8 mouse cellular contexts compared by ENCODE assay signal in the genomic region with DNA sequence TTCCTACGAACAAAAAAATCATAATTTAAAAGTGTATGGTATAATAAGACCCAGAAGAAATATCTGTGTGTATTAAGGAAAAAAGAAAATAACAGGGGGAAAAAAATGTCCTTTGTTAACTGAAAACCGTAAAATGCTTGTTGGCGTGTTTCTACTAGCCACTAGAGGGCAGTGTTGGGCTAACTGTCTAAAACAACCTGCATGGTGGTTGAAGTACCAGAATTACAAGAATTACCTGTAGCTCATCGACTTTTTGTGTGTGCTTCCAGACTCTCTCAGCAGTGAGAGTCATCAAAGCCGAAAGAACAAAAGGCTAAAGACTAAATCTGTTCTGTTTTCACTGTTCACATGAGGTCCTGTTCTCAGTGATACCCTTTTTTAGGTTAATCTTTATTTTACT. TPM values are rescaled to one million over a fixed set of nuclear protein-coding genes. Genes with fewer than 3 reads are reported as not detected.
DNase-seq lines count a peak whose midpoint lies in the region; ATAC-seq and TF ChIP-seq lines count a peak whose summit lies in the region.

No protein-coding gene starts in this region.

- no peak for TF ChIP-seq EP300 in liver, embryonic 14.5 days (IDR thresholded peaks at IDR 0.05; ENCODE audit: low read depth)

- H3K9me3 ChIP-seq in forebrain, embryonic 15.5 days: no peaks in the 10 kb centered on the region
- no peaks in the 10 kb centered on the region for H3K9me3 ChIP-seq in liver, embryonic 14.5 days (ENCODE audit: control insufficient read depth, low read length)

- H3K27ac ChIP-seq in layer of hippocampus, adult 2 months: no peak overlapping the region
- H3K27ac ChIP-seq in forebrain, embryonic 15.5 days (replicated peaks): no peak overlapping the region
- no peak overlapping the region for H3K27ac ChIP-seq in liver, embryonic 14.5 days

- no peaks in the 10 kb centered on the region for H3K4me1 ChIP-seq in forebrain, embryonic 15.5 days
- no peaks in the 10 kb centered on the region; a peak in 1 of 4 replicates for H3K4me1 ChIP-seq in liver, embryonic 14.5 days (replicated peaks; ENCODE audit: control insufficient read depth in 2 of 2, insufficient read depth in 2 of 2, low read length in 1 of 2)

- peak in 1 of 2 experiments; percentile 61 for DNase-seq in layer of hippocampus, adult 2 months (ENCODE audit: low spot score in 2 of 2)
- DNase-seq in layer of hippocampus, adult 9-11 months: no peak
- DNase-seq in ES-CJ7 (ENCODE audit: low read depth, low spot score): peak; percentile 75
- DNase-seq in brain, embryonic 14.5 days (ENCODE audit: low read depth): peak; percentile 84
- peak; percentile 31 to 36 (median 35) for DNase-seq in liver, embryonic 14.5 days (ENCODE audit: low read depth in 3 of 3, low spot score in 3 of 3)
- DNase-seq in retina, postnatal 1 day: peak; percentile 68
- no peak for DNase-seq in ovary, postnatal 10 days (ENCODE audit: low spot score)

- H3K36me3 ChIP-seq in forebrain, embryonic 15.5 days: no peaks in the 10 kb centered on the region
- H3K36me3 ChIP-seq in liver, embryonic 14.5 days (replicated peaks; ENCODE audit: control insufficient read depth, insufficient read depth, low read depth): no peaks in the 10 kb centered on the region

- no peak for TF ChIP-seq POLR2A in brain, embryonic 14.5 days (IDR thresholded peaks at IDR 0.05; ENCODE audit: borderline replicate concordance, extremely low read depth, insufficient read depth, insufficient read length, poor library complexity, severe bottlenecking)

- H3K27me3 ChIP-seq in forebrain, embryonic 15.5 days: no peaks in the 10 kb centered on the region
- H3K27me3 ChIP-seq in liver, embryonic 14.5 days (ENCODE audit: control insufficient read depth, insufficient read depth, low read length): no peaks in the 10 kb centered on the region

- H3K9ac ChIP-seq in forebrain, embryonic 15.5 days (replicated peaks): no peak overlapping the region
- H3K9ac ChIP-seq in liver, embryonic 14.5 days (replicated peaks): no peak overlapping the region

- WGBS in forebrain, embryonic 15.5 days: 23% methylated on average over 5 of the region's 5 CpGs
- WGBS in liver, embryonic 14.5 days (ENCODE audit: insufficient replicate concordance): 9% methylated on average over 5 of the region's 5 CpGs

- H3K4me2 ChIP-seq in forebrain, embryonic 15.5 days (replicated peaks): no peak overlapping the region
- no peak overlapping the region for H3K4me2 ChIP-seq in liver, embryonic 14.5 days (ENCODE audit: low read depth)

- ATAC-seq in forebrain, embryonic 15.5 days (replicated peaks): peak; percentile 64
- ATAC-seq in liver, embryonic 14.5 days (ENCODE audit: insufficient read depth): no peak

- H3K4me3 ChIP-seq in layer of hippocampus, adult 2 months: no peak overlapping the region
- H3K4me3 ChIP-seq in forebrain, embryonic 15.5 days: no peak overlapping the region
- no peak overlapping the region for H3K4me3 ChIP-seq in liver, embryonic 14.5 days (ENCODE audit: insufficient read depth in 1 of 2, low read depth in 2 of 2, low read length in 2 of 2)

- TF ChIP-seq CTCF in layer of hippocampus, adult 2 months (conservative IDR thresholded peaks at IDR 0.05): peak; percentile 88
- peak; percentile 73 for TF ChIP-seq CTCF in brain, embryonic 14.5 days (IDR thresholded peaks at IDR 0.05; ENCODE audit: borderline replicate concordance, extremely low read depth, insufficient read depth, insufficient read length)
- peak; percentile 78 for TF ChIP-seq CTCF in liver, embryonic 14.5 days (IDR thresholded peaks at IDR 0.05; ENCODE audit: low read depth)

RNA-seq across cellular contexts. Expression of gene Cox18, which starts 20.6 kb away (rescaled TPM):
- total RNA-seq in layer of hippocampus, adult 2 months (2021): 10 to 100 TPM; 24.4 to 27.6 TPM
- polyA plus RNA-seq in brain, embryonic 14.5 days (2012; rRNA removed): 23.9 and 26.4 TPM in 2 replicates
- polyA plus RNA-seq in forebrain, embryonic 15.5 days (2015; fragmentation: Nextera tagmentation; extraction: Ambion mirVana): 32.7 and 37.5 TPM in 2 replicates
- polyA plus RNA-seq in liver, embryonic 14.5 days (2012; rRNA removed): 6.9 and 7.0 TPM in 2 replicates
- polyA plus RNA-seq in liver, embryonic 14.5 days (2014; fragmentation: Nextera tagmentation; extraction: Ambion mirVana): 11.9 TPM in 2 replicates

Comparison
In these comparisons a context has a peak if more than half of its experiments do, and no peak if none do; other contexts are left out.
1. DNase-seq: peak in ES-CJ7 (single experiment), brain, embryonic 14.5 days (single experiment), liver, embryonic 14.5 days (3 of 3) and retina, postnatal 1 day (single experiment); none in layer of hippocampus, adult 9-11 months (single experiment) and ovary, postnatal 10 days (single experiment).
2. Peak in every context shown above with its lines, with median percentiles within 50 percentile points of each other: CTCF ChIP-seq.